Comparison of ENCODE assay signal across 16 mouse cellular contexts in genomic region chr10:121569796-121570195, GRCm38 (mm10). TPM values are rescaled to one million over a fixed set of nuclear protein-coding genes. Genes with fewer than 3 reads are reported as not detected.
DNase-seq lines count a peak whose midpoint lies in the region; ATAC-seq lines count a peak whose summit lies in the region.
"Had no signal": no experiment of that assay in that cellular context is flagged by ENCODE, and none has a peak within 500 bp of the region (broad histone marks: within the 10 kb centered on the region; RNA-seq: fewer than 3 reads in every experiment).

No protein-coding gene starts in this region.

- H3K27ac ChIP-seq in hindbrain, embryonic 13.5 days: peak overlapping the region; percentile 82
- no peak overlapping the region; the same call in 1 of the 2 replicates for H3K27ac ChIP-seq in hindbrain, embryonic 11.5 days (ENCODE audit: low read depth, low read length)
- H3K27ac ChIP-seq in forebrain, embryonic 12.5 days: peak overlapping the region; percentile 63; the same call in 1 of the 2 replicates
- H3K27ac ChIP-seq in liver, embryonic 13.5 days: peak overlapping the region; percentile 89
- peak overlapping the region; percentile 77 for H3K27ac ChIP-seq in midbrain, embryonic 16.5 days (ENCODE audit: low read length)
- H3K27ac ChIP-seq: kidney, postnatal 0 days had no signal

- H3K4me3 ChIP-seq in hindbrain, embryonic 13.5 days: no peak overlapping the region
- H3K4me3 ChIP-seq in hindbrain, embryonic 11.5 days (ENCODE audit: low read depth, low read length): no peak overlapping the region
- no peak overlapping the region for H3K4me3 ChIP-seq in forebrain, embryonic 12.5 days (replicated peaks)
- no peak overlapping the region for H3K4me3 ChIP-seq in liver, embryonic 13.5 days (replicated peaks)
- H3K4me3 ChIP-seq in midbrain, embryonic 16.5 days (ENCODE audit: low read depth, low read length): no peak overlapping the region
- H3K4me3 ChIP-seq: embryonic facial prominence, embryonic 12.5 days; myocyte had no signal

- peaks cover 19% of the 10 kb centered on the region for H3K4me1 ChIP-seq in hindbrain, embryonic 13.5 days (replicated peaks)
- 0 out of 2 replicates have a peak, but pooled peaks cover 2% of the 10 kb centered on the region for H3K4me1 ChIP-seq in hindbrain, embryonic 11.5 days (replicated peaks; ENCODE audit: control insufficient read depth, insufficient read depth, low read length)
- peaks cover 23% of the 10 kb centered on the region for H3K4me1 ChIP-seq in forebrain, embryonic 12.5 days
- peaks cover 38% of the 10 kb centered on the region for H3K4me1 ChIP-seq in liver, embryonic 13.5 days (replicated peaks)
- peaks cover 18% of the 10 kb centered on the region for H3K4me1 ChIP-seq in midbrain, embryonic 16.5 days (ENCODE audit: control insufficient read depth, insufficient read depth, low read length)

- H3K9me3 ChIP-seq in hindbrain, embryonic 13.5 days: no peaks in the 10 kb centered on the region
- H3K9me3 ChIP-seq in hindbrain, embryonic 11.5 days (ENCODE audit: control insufficient read depth, low read length): no peaks in the 10 kb centered on the region
- no peaks in the 10 kb centered on the region for H3K9me3 ChIP-seq in forebrain, embryonic 12.5 days
- H3K9me3 ChIP-seq in liver, embryonic 13.5 days (replicated peaks): peaks cover 9% of the 10 kb centered on the region
- no peaks in the 10 kb centered on the region; the same call in 1 of the 2 replicates for H3K9me3 ChIP-seq in midbrain, embryonic 16.5 days (replicated peaks; ENCODE audit: control insufficient read depth, low read length, poor library complexity, severe bottlenecking)
- H3K9me3 ChIP-seq: embryonic facial prominence, embryonic 12.5 days had no signal

- 67% methylated on average over 6 of the region's 6 CpGs for WGBS in hindbrain, embryonic 13.5 days
- WGBS in hindbrain, embryonic 11.5 days: 74% methylated on average over 6 of the region's 6 CpGs
- WGBS in forebrain, embryonic 12.5 days: 60% methylated on average over 6 of the region's 6 CpGs
- WGBS in liver, embryonic 13.5 days (ENCODE audit: insufficient replicate concordance): 72% methylated on average over 6 of the region's 6 CpGs
- WGBS in midbrain, embryonic 16.5 days: 35% methylated on average over 6 of the region's 6 CpGs

- H3K27me3 ChIP-seq in hindbrain, embryonic 13.5 days: no peaks in the 10 kb centered on the region
- no peaks in the 10 kb centered on the region for H3K27me3 ChIP-seq in hindbrain, embryonic 11.5 days (ENCODE audit: control insufficient read depth, insufficient read depth, low read length)
- no peaks in the 10 kb centered on the region for H3K27me3 ChIP-seq in forebrain, embryonic 12.5 days
- H3K27me3 ChIP-seq in liver, embryonic 13.5 days: no peaks in the 10 kb centered on the region
- H3K27me3 ChIP-seq in midbrain, embryonic 16.5 days (ENCODE audit: control insufficient read depth, insufficient read depth, low read depth, low read length): no peaks in the 10 kb centered on the region
- H3K27me3 ChIP-seq: embryonic facial prominence, embryonic 12.5 days; Patski had no signal

- no peak for DNase-seq in hindbrain, embryonic 11.5 days (ENCODE audit: low spot score)
- DNase-seq in liver, embryonic 13.5 days: no peak
- no peak for DNase-seq in Muller cell, postnatal 12 days (ENCODE audit: inconsistent ontology term)
- no peak for DNase-seq in left cerebral cortex, adult 9 months (ENCODE audit: low spot score in 2 of 2)
- DNase-seq: adrenal gland, adult 8-10 months; cerebellum, postnatal 25 days; layer of hippocampus, adult 9-11 months; lung, postnatal 36 days; thymus, postnatal 4 days had no signal

- ATAC-seq in hindbrain, embryonic 13.5 days (ENCODE audit: low FRiP score): no peak
- ATAC-seq in hindbrain, embryonic 11.5 days (ENCODE audit: low FRiP score): no peak
- ATAC-seq in forebrain, embryonic 12.5 days (ENCODE audit: low FRiP score): 0 out of 2 replicates have a peak, but pooled peaks have one; percentile 20
- no peak for ATAC-seq in liver, embryonic 13.5 days (ENCODE audit: low read depth)
- peak; percentile 31; the same call in 1 of the 2 replicates for ATAC-seq in midbrain, embryonic 16.5 days
- ATAC-seq: Patski had no signal

- H3K4me2 ChIP-seq in hindbrain, embryonic 13.5 days: peak overlapping the region; percentile 52
- no peak overlapping the region for H3K4me2 ChIP-seq in hindbrain, embryonic 11.5 days (replicated peaks; ENCODE audit: low read depth, low read length)
- peak overlapping the region; percentile 49; the same call in 1 of the 2 replicates for H3K4me2 ChIP-seq in forebrain, embryonic 12.5 days
- H3K4me2 ChIP-seq in liver, embryonic 13.5 days: peak overlapping the region; percentile 52
- peak overlapping the region; percentile 45 for H3K4me2 ChIP-seq in midbrain, embryonic 16.5 days (ENCODE audit: low read length)

- H3K9ac ChIP-seq in hindbrain, embryonic 13.5 days: peak overlapping the region; percentile 43; the same call in 1 of the 2 replicates
- no peak overlapping the region for H3K9ac ChIP-seq in hindbrain, embryonic 11.5 days (ENCODE audit: low read depth, low read length)
- H3K9ac ChIP-seq in forebrain, embryonic 12.5 days: no peak overlapping the region
- H3K9ac ChIP-seq in liver, embryonic 13.5 days: peak overlapping the region; percentile 12
- H3K9ac ChIP-seq in midbrain, embryonic 16.5 days (ENCODE audit: low read depth, low read length): no peak overlapping the region

- peaks cover 51% of the 10 kb centered on the region for H3K36me3 ChIP-seq in hindbrain, embryonic 13.5 days
- H3K36me3 ChIP-seq in hindbrain, embryonic 11.5 days (ENCODE audit: control insufficient read depth, insufficient read depth, low read length): peaks cover 8% of the 10 kb centered on the region; the same call in 1 of the 2 replicates
- peaks cover 48% of the 10 kb centered on the region for H3K36me3 ChIP-seq in forebrain, embryonic 12.5 days (replicated peaks)
- peaks cover 62% of the 10 kb centered on the region for H3K36me3 ChIP-seq in liver, embryonic 13.5 days
- peaks cover 19% of the 10 kb centered on the region for H3K36me3 ChIP-seq in midbrain, embryonic 16.5 days (ENCODE audit: control insufficient read depth, insufficient read depth, low read length)

RNA-seq across cellular contexts. Expression of gene Tbk1, which starts 16.8 kb away (rescaled TPM):
- polyA plus RNA-seq in hindbrain, embryonic 13.5 days (2015; fragmentation: Nextera tagmentation; extraction: Ambion mirVana): 34.3 and 34.6 TPM in 2 replicates
- 36.4 and 38.3 TPM in 2 replicates for polyA plus RNA-seq in hindbrain, embryonic 11.5 days (2014; fragmentation: Nextera tagmentation; extraction: Ambion mirVana)
- 37.5 and 39.4 TPM in 2 replicates for polyA plus RNA-seq in forebrain, embryonic 12.5 days (2016; fragmentation: Nextera tagmentation; extraction: Ambion mirVana)
- polyA plus RNA-seq in liver, embryonic 13.5 days (2015; fragmentation: Nextera tagmentation; extraction: Ambion mirVana): 18.4 and 22.7 TPM in 2 replicates
- polyA plus RNA-seq in midbrain, embryonic 16.5 days (2015; fragmentation: Nextera tagmentation; extraction: Ambion mirVana): 31.1 and 35.9 TPM in 2 replicates

RNA-seq across cellular contexts. Expression of gene Xpot, which starts 56.3 kb away (rescaled TPM):
- polyA plus RNA-seq in hindbrain, embryonic 13.5 days (2015; fragmentation: Nextera tagmentation; extraction: Ambion mirVana): 26.7 and 29.5 TPM in 2 replicates
- 49.5 and 51.5 TPM in 2 replicates for polyA plus RNA-seq in hindbrain, embryonic 11.5 days (2014; fragmentation: Nextera tagmentation; extraction: Ambion mirVana)
- polyA plus RNA-seq in forebrain, embryonic 12.5 days (2016; fragmentation: Nextera tagmentation; extraction: Ambion mirVana): 59.0 and 63.1 TPM in 2 replicates
- polyA plus RNA-seq in liver, embryonic 13.5 days (2015; fragmentation: Nextera tagmentation; extraction: Ambion mirVana): 39.9 and 50.2 TPM in 2 replicates
- 30.7 and 32.0 TPM in 2 replicates for polyA plus RNA-seq in midbrain, embryonic 16.5 days (2015; fragmentation: Nextera tagmentation; extraction: Ambion mirVana)

Comparison
In these comparisons a context has a peak if more than half of its experiments do, and no peak if none do; other contexts are left out.
1. H3K9ac ChIP-seq: peak in hindbrain, embryonic 13.5 days (single experiment) and liver, embryonic 13.5 days (single experiment); none in hindbrain, embryonic 11.5 days (single experiment), forebrain, embryonic 12.5 days (single experiment) and midbrain, embryonic 16.5 days (single experiment).
2. ATAC-seq: peak in forebrain, embryonic 12.5 days (single experiment) and midbrain, embryonic 16.5 days (single experiment); none in hindbrain, embryonic 13.5 days (single experiment), hindbrain, embryonic 11.5 days (single experiment) and liver, embryonic 13.5 days (single experiment).